Mouse (Mus musculus) kidney, adult 10 weeks (tissue): Measurements from ENCODE around the gene Slc7a8. TPM values are rescaled to one million over a fixed set of nuclear protein-coding genes. Genes with fewer than 3 reads are reported as not detected.

Experiments
- polyA plus RNA-seq: library from polyadenylated mRNA; stranded (reverse); fragments of 350-450 nt; fragmentation: Illumina TruSeq; extraction: RNeasy Lipid Tissue Mini Kit (QIAGEN cat#74804); gene quantifications from one replicate; pipeline ENCODE4 v1.2.3, GENCODE M21; 2014; ENCODE audit warnings: low read depth, low replicate concordance

Slc7a8 gene
- 51.3 TPM for polyA plus RNA-seq

GRCm38 (mm10) chr14:54781610-54782365 is at the start of gene Slc7a8:
TSS of gene Slc7a8 (minus strand) at chr14:54781946.

GRCm38 (mm10) chr14:54813991-54814390 is 32.2 kb upstream of the Slc7a8 start, which contains the start of gene Rnf212b:
TSS of gene Rnf212b (plus strand) at chr14:54814141.

GRCm38 (mm10) chr14:54712074-54712473 is 69.7 kb downstream of the Slc7a8 start, which contains the start of gene Cebpe:
TSS of gene Cebpe (minus strand) at chr14:54712174.

GRCm38 (mm10) chr14:54698733-54699132 is 83.0 kb downstream of the Slc7a8 start, which contains the start of gene Gm29776:
TSS of gene Gm29776 (minus strand) at chr14:54698833.

GRCm38 (mm10) chr14:54686522-54687143 is 95.1 kb downstream of the Slc7a8 start, which contains the start of gene Acin1:
TSS of gene Acin1 (minus strand) at chr14:54686931.

GRCm38 (mm10) chr14:54686063-54686521 is 95.7 kb downstream of the Slc7a8 start, which contains the start of gene 1700123O20Rik:
TSS of gene 1700123O20Rik (plus strand) at chr14:54686216.

Other genes with a start within 250 kb of the Slc7a8 start
- 3.4 TPM for gene Haus4, start 227.3 kb downstream of the Slc7a8 start, polyA plus RNA-seq
- 7.9 TPM for gene Ajuba, start 204.4 kb downstream of the Slc7a8 start, polyA plus RNA-seq
- gene 4931414P19Rik, start 176.0 kb downstream of the Slc7a8 start, polyA plus RNA-seq = 2.3 TPM
- 3.2 TPM for gene Psmb5, start 163.9 kb downstream of the Slc7a8 start, polyA plus RNA-seq
- gene Psmb11, start 160.5 kb downstream of the Slc7a8 start, polyA plus RNA-seq = not detected
- not detected for gene Gm17606, start 141.0 kb downstream of the Slc7a8 start, polyA plus RNA-seq
- gene Cdh24, start 140.6 kb downstream of the Slc7a8 start, polyA plus RNA-seq = not detected
- 18.0 TPM for gene 1700123O20Rik, start 95.7 kb downstream of the Slc7a8 start, polyA plus RNA-seq
- gene Acin1, start 95.0 kb downstream of the Slc7a8 start, polyA plus RNA-seq = 110 TPM
- gene Gm29776, start 83.1 kb downstream of the Slc7a8 start, polyA plus RNA-seq = not detected
- not detected for gene Cebpe, start 69.8 kb downstream of the Slc7a8 start, polyA plus RNA-seq
- gene Rnf212b, start 32.2 kb upstream of the Slc7a8 start, polyA plus RNA-seq = 2.4 TPM
- gene Homez, start 89.0 kb upstream of the Slc7a8 start, polyA plus RNA-seq = 14.8 TPM
- 11.4 TPM for gene Ppp1r3e, start 95.6 kb upstream of the Slc7a8 start, polyA plus RNA-seq
- 15.8 TPM for gene Bcl2l2, start 101.4 kb upstream of the Slc7a8 start, polyA plus RNA-seq
- not detected for gene Gm20521, start 101.5 kb upstream of the Slc7a8 start, polyA plus RNA-seq
- gene Pabpn1, start 110.6 kb upstream of the Slc7a8 start, polyA plus RNA-seq = 28.3 TPM
- 0.40 TPM for gene Slc22a17, start 131.2 kb upstream of the Slc7a8 start, polyA plus RNA-seq
- gene Efs, start 144.2 kb upstream of the Slc7a8 start, polyA plus RNA-seq = not detected
- not detected for gene Il25, start 150.7 kb upstream of the Slc7a8 start, polyA plus RNA-seq
- not detected for gene Cmtm5, start 154.3 kb upstream of the Slc7a8 start, polyA plus RNA-seq
- not detected for gene Myh6, start 185.0 kb upstream of the Slc7a8 start, polyA plus RNA-seq
- not detected for gene Gm17428, start 195.0 kb upstream of the Slc7a8 start, polyA plus RNA-seq
- not detected for gene Myh7, start 212.7 kb upstream of the Slc7a8 start, polyA plus RNA-seq
- gene Ngdn, start 233.5 kb upstream of the Slc7a8 start, polyA plus RNA-seq = 2.6 TPM